Mouse (Mus musculus) stomach, postnatal 0 days (tissue): ENCODE results near the gene Thoc3.

Experiments
- CTCF ChIP-seq: IDR thresholded peaks from 2 replicates; pipeline ENCODE4 v1.5.1; 2016; ENCODE audit warnings: antibody characterized with exemption, low read depth, mild to moderate bottlenecking, moderate library complexity
- EP300 ChIP-seq: optimal IDR thresholded peaks from 2 replicates; pipeline ENCODE3; 2016; ENCODE audit warnings: antibody characterized with exemption

DNA sequence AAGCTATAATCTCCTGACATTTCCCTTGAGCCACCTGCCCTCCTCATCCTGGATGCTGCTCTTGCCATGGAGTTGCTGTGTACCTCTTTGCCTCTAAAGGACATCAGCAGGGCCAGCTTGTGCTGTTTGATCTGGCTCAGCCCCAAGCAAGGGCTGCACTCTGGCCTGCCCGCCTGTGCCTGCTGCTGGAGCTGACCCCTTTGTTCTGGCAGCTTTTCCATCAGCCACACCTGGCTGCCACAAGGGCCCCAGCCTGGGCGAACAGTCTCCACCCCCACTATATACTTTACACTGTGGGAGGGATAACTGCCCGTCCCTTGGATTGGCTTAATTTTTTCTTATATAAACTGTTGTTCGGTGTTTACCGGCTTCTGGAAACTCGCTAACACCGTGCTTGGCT, 28.7 kb downstream of the Thoc3 start:
- no peak for TF ChIP-seq CTCF
- no peak for TF ChIP-seq EP300
